Mouse (Mus musculus) liver, embryonic 12.5 days (tissue): ENCODE results near the gene Strip2. TPM values are rescaled to one million over a fixed set of nuclear protein-coding genes. Genes with fewer than 3 reads are reported as not detected.

Experiments
- ATAC-seq: fragments of 200-750 bp; cut with Nextera tagmentation; 2 replicates; pipeline ENCODE4 v1.8.0; 2017; ENCODE audit warnings: moderate number of reproducible peaks, mild to moderate bottlenecking, moderate library complexity
- H3K27ac ChIP-seq: fragments of 300-500 bp; sonication (generic); 2 replicates; pipeline ENCODE4 v1.5.1; 2016; ENCODE audit warnings: mild to moderate bottlenecking
- H3K27me3 ChIP-seq: fragments of 300-500 bp; sonication (generic); replicated peaks from 2 replicates; pipeline ENCODE4 v1.6.1; 2016; ENCODE audit warnings: mild to moderate bottlenecking, moderate library complexity
- H3K36me3 ChIP-seq: fragments of 300-500 bp; sonication (generic); 2 replicates; pipeline ENCODE4 v1.6.1; 2016; ENCODE audit warnings: mild to moderate bottlenecking, moderate library complexity
- H3K4me1 ChIP-seq: fragments of 300-500 bp; sonication (generic); 2 replicates; pipeline ENCODE4 v1.6.1; 2016
- H3K4me2 ChIP-seq: fragments of 300-500 bp; sonication (generic); 2 replicates; pipeline ENCODE4 v1.6.1; 2016; ENCODE audit warnings: mild to moderate bottlenecking, moderate library complexity
- H3K4me3 ChIP-seq: fragments of 300-500 bp; sonication (generic); 2 replicates; pipeline ENCODE4 v1.5.1; 2016; ENCODE audit warnings: mild to moderate bottlenecking, moderate library complexity
- H3K9ac ChIP-seq: fragments of 300-500 bp; sonication (generic); 2 replicates; pipeline ENCODE4 v1.6.1; 2016; ENCODE audit warnings: mild to moderate bottlenecking, moderate library complexity
- H3K9me3 ChIP-seq: fragments of 300-500 bp; sonication (generic); replicated peaks from 2 replicates; pipeline ENCODE4 v1.6.1; 2016; ENCODE audit warnings: mild to moderate bottlenecking, moderate library complexity
- WGBS: fragments of 180-500 bp; shearing (Covaris S2); methylation state at CpG from one replicate; pipeline ENCODE4 v1.1.7; 2016; ENCODE audit not compliant: insufficient replicate concordance; 5-methylcytosine and 5-hydroxymethylcytosine counted together
- polyA plus RNA-seq: library from polyadenylated mRNA; unstranded; fragments of >200 nt; fragmentation: Nextera tagmentation; extraction: Ambion mirVana; gene quantifications from 2 replicates; pipeline ENCODE4 v1.2.1, GENCODE M21; 2016

The Strip2 gene
- polyA plus RNA-seq, 1 experiment from 2014 or later, result 0.54 TPM

- H3K9me3 ChIP-seq, result 0 out of 2 replicates have a peak, but pooled peaks cover 4% of the 10 kb centered on the region
Measured at GRCm38 (mm10) chr6:29980461-29980860, 63.6 kb downstream of the Strip2 start.

GRCm38 (mm10) chr6:29981797-29982196, 65.0 kb downstream of the Strip2 start:
- 0 out of 2 replicates have a peak, but pooled peaks cover 4% of the 10 kb centered on the region for H3K9me3 ChIP-seq
- no peak overlapping the region for H3K4me2 ChIP-seq
- H3K9ac ChIP-seq, result no peak overlapping the region
- H3K4me3 ChIP-seq, result no peak overlapping the region
- H3K4me1 ChIP-seq, result peaks cover 15% of the 10 kb centered on the region
- H3K36me3 ChIP-seq, result no peaks in the 10 kb centered on the region
- H3K27ac ChIP-seq, result no peak overlapping the region
- no peaks in the 10 kb centered on the region for H3K27me3 ChIP-seq
- ATAC-seq, result no peak

More at GRCm38 (mm10) chr6:29980461-29980860, 63.6 kb downstream of the Strip2 start:
- no peaks in the 10 kb centered on the region for H3K27me3 ChIP-seq
- H3K4me2 ChIP-seq, result no peak overlapping the region
- no peak overlapping the region for H3K27ac ChIP-seq
- peaks cover 2% of the 10 kb centered on the region for H3K4me1 ChIP-seq
- no peak for ATAC-seq
- H3K4me3 ChIP-seq, result no peak overlapping the region
- 62% methylated on average over 6 of the region's 6 CpGs for WGBS
- H3K36me3 ChIP-seq, result no peaks in the 10 kb centered on the region
- H3K9ac ChIP-seq, result no peak overlapping the region

- H3K9me3 ChIP-seq, result 0 out of 2 replicates have a peak, but pooled peaks cover 4% of the 10 kb centered on the region
- no peaks in the 10 kb centered on the region for H3K27me3 ChIP-seq
- H3K4me2 ChIP-seq, result peak overlapping the region; percentile 88
- peak overlapping the region; percentile 79 for H3K27ac ChIP-seq
- peak overlapping the region; percentile 63 for H3K4me3 ChIP-seq
- peak overlapping the region; percentile 72 for H3K9ac ChIP-seq
- whole genome bisulfite sequencing, result under 1% methylated on average over 37 of the region's 37 CpGs
- H3K36me3 ChIP-seq, result no peaks in the 10 kb centered on the region
- H3K4me1 ChIP-seq, result peaks cover 40% of the 10 kb centered on the region
- ATAC-seq, result peak; percentile 91
Measured at GRCm38 (mm10) chr6:29985058-29985498, 68.3 kb downstream of the Strip2 start.

- H3K4me3 ChIP-seq, result peak overlapping the region; percentile 63
- no peaks in the 10 kb centered on the region for H3K36me3 ChIP-seq
- H3K4me2 ChIP-seq, result peak overlapping the region; percentile 88
- H3K9ac ChIP-seq, result peak overlapping the region; percentile 72
- ATAC-seq, result peak; percentile 22
- 0 out of 2 replicates have a peak, but pooled peaks cover 4% of the 10 kb centered on the region for H3K9me3 ChIP-seq
- WGBS, result 2% methylated on average over 14 of the region's 14 CpGs
- H3K27me3 ChIP-seq, result no peaks in the 10 kb centered on the region
- peak overlapping the region; percentile 79 for H3K27ac ChIP-seq
- peaks cover 40% of the 10 kb centered on the region for H3K4me1 ChIP-seq
Measured at GRCm38 (mm10) chr6:29985504-29985903, 68.7 kb downstream of the Strip2 start.

- H3K27ac ChIP-seq, result peak overlapping the region; percentile 79; the same call in 1 of the 2 replicates
- peak overlapping the region; percentile 88 for H3K4me2 ChIP-seq
- WGBS, result 23% methylated on average over 6 of the region's 6 CpGs
- H3K27me3 ChIP-seq, result no peaks in the 10 kb centered on the region
- H3K9me3 ChIP-seq, result 0 out of 2 replicates have a peak, but pooled peaks cover 4% of the 10 kb centered on the region
- no peak for ATAC-seq
- H3K4me1 ChIP-seq, result peaks cover 40% of the 10 kb centered on the region
- H3K36me3 ChIP-seq, result no peaks in the 10 kb centered on the region
- H3K9ac ChIP-seq, result peak overlapping the region; percentile 72; the same call in 1 of the 2 replicates
- H3K4me3 ChIP-seq, result peak overlapping the region; percentile 63
Measured at GRCm38 (mm10) chr6:29985986-29986385, 69.2 kb downstream of the Strip2 start.

- H3K9me3 ChIP-seq, result 0 out of 2 replicates have a peak, but pooled peaks cover 4% of the 10 kb centered on the region
- no peak overlapping the region for H3K9ac ChIP-seq
- ATAC-seq, result 0 out of 2 replicates have a peak, but pooled peaks have one; percentile 23
- no peak overlapping the region for H3K27ac ChIP-seq
- no peaks in the 10 kb centered on the region for H3K27me3 ChIP-seq
- H3K4me3 ChIP-seq, result no peak overlapping the region
- H3K4me2 ChIP-seq, result no peak overlapping the region
- H3K4me1 ChIP-seq, result peaks cover 40% of the 10 kb centered on the region
- 30% methylated on average over 3 of the region's 3 CpGs for WGBS
- H3K36me3 ChIP-seq, result no peaks in the 10 kb centered on the region
Measured at GRCm38 (mm10) chr6:29987246-29987645, 70.4 kb downstream of the Strip2 start.

GRCm38 (mm10) chr6:29998140-29998539, 81.3 kb downstream of the Strip2 start:
- Histone ChIP-seq H3K36me3 (no peaks in the 10 kb centered on the region), H3K4me3 (no peak overlapping the region), H3K4me1 (no peaks in the 10 kb centered on the region), H3K4me2 (no peak overlapping the region), H3K27me3 (no peaks in the 10 kb centered on the region; the same call in 1 of the 2 replicates), H3K27ac (no peak overlapping the region), H3K9ac (no peak overlapping the region), H3K9me3 (no peaks in the 10 kb centered on the region)
- no peak for ATAC-seq
- WGBS, result 66% methylated on average over 9 of the region's 9 CpGs

GRCm38 (mm10) chr6:29998771-29999170, 82.0 kb downstream of the Strip2 start:
- WGBS, result 43% methylated on average over 4 of the region's 4 CpGs
- no peak overlapping the region for H3K27ac ChIP-seq
- no peaks in the 10 kb centered on the region; the same call in 1 of the 2 replicates for H3K27me3 ChIP-seq
- ATAC-seq, result no peak
- no peaks in the 10 kb centered on the region for H3K9me3 ChIP-seq
- H3K36me3 ChIP-seq, result no peaks in the 10 kb centered on the region
- H3K4me3 ChIP-seq, result no peak overlapping the region
- no peaks in the 10 kb centered on the region for H3K4me1 ChIP-seq
- H3K9ac ChIP-seq, result no peak overlapping the region
- H3K4me2 ChIP-seq, result no peak overlapping the region

- WGBS, result 69% methylated on average over 9 of the region's 9 CpGs
- no peaks in the 10 kb centered on the region for H3K36me3 ChIP-seq
- H3K27ac ChIP-seq, result no peak overlapping the region
- H3K9ac ChIP-seq, result no peak overlapping the region
- H3K4me2 ChIP-seq, result no peak overlapping the region
- ATAC-seq, result no peak
- H3K4me3 ChIP-seq, result no peak overlapping the region
- no peaks in the 10 kb centered on the region for H3K9me3 ChIP-seq
- no peaks in the 10 kb centered on the region for H3K4me1 ChIP-seq
- no peaks in the 10 kb centered on the region for H3K27me3 ChIP-seq
Measured at GRCm38 (mm10) chr6:30002628-30003027, 85.8 kb downstream of the Strip2 start.

- H3K4me3 ChIP-seq, result no peak overlapping the region
- H3K4me1 ChIP-seq, result no peaks in the 10 kb centered on the region
- no peak overlapping the region for H3K4me2 ChIP-seq
- WGBS, result 89% methylated on average over 1 of the region's 1 CpGs
- no peaks in the 10 kb centered on the region for H3K27me3 ChIP-seq
- no peaks in the 10 kb centered on the region for H3K36me3 ChIP-seq
- no peaks in the 10 kb centered on the region for H3K9me3 ChIP-seq
- ATAC-seq, result no peak
- no peak overlapping the region for H3K9ac ChIP-seq
- no peak overlapping the region for H3K27ac ChIP-seq
Measured at GRCm38 (mm10) chr6:30005851-30006250, 89.0 kb downstream of the Strip2 start.

GRCm38 (mm10) chr6:30009204-30009603, 92.4 kb downstream of the Strip2 start:
- Histone ChIP-seq H3K4me2 (no peak overlapping the region), H3K27me3 (no peaks in the 10 kb centered on the region), H3K4me3 (no peak overlapping the region), H3K27ac (no peak overlapping the region), H3K4me1 (no peaks in the 10 kb centered on the region), H3K9me3 (no peaks in the 10 kb centered on the region), H3K36me3 (no peaks in the 10 kb centered on the region), H3K9ac (no peak overlapping the region)
- 71% methylated on average over 7 of the region's 7 CpGs for WGBS
- no peak for ATAC-seq
